Mouse (Mus musculus) kidney, embryonic 16.5 days (tissue): ENCODE results near the gene Atg2b. TPM values are rescaled to one million over a fixed set of nuclear protein-coding genes. Genes with fewer than 3 reads are reported as not detected.

Experiments
- ATAC-seq: fragments of 200-750 bp; cut with Nextera tagmentation; 2 replicates; pipeline ENCODE4 v1.8.0; 2017; ENCODE audit warnings: moderate TSS enrichment; ENCODE audit not compliant: low FRiP score, low TSS enrichment
- H3K27ac ChIP-seq: fragments of 300-500 bp; sonication (generic); 2 replicates; pipeline ENCODE4 v1.5.1; 2014; ENCODE audit warnings: low read length
- H3K27me3 ChIP-seq: fragments of 300-500 bp; sonication (generic); 2 replicates; pipeline ENCODE4 v1.6.1; 2014; ENCODE audit warnings: low read length, control low read depth, mixed read lengths; ENCODE audit not compliant: insufficient read depth
- H3K36me3 ChIP-seq: fragments of 300-500 bp; sonication (generic); 2 replicates; pipeline ENCODE4 v1.6.1; 2014; ENCODE audit warnings: low read length, control low read depth, mixed read lengths; ENCODE audit not compliant: insufficient read depth
- H3K4me1 ChIP-seq: fragments of 300-500 bp; sonication (generic); 2 replicates; pipeline ENCODE4 v1.6.1; 2014; ENCODE audit warnings: low read length, control low read depth, mixed read lengths; ENCODE audit not compliant: insufficient read depth
- H3K4me2 ChIP-seq: fragments of 300-500 bp; sonication (generic); replicated peaks from 2 replicates; pipeline ENCODE4 v1.6.1; 2014; ENCODE audit warnings: low read depth, low read length
- H3K4me3 ChIP-seq: fragments of 300-500 bp; sonication (generic); 2 replicates; pipeline ENCODE4 v1.5.1; 2014; ENCODE audit warnings: mild to moderate bottlenecking, low read length
- H3K9ac ChIP-seq: fragments of 300-500 bp; sonication (generic); replicated peaks from 2 replicates; pipeline ENCODE4 v1.6.1; 2014; ENCODE audit warnings: low read length
- H3K9me3 ChIP-seq: fragments of 300-500 bp; sonication (generic); 2 replicates; pipeline ENCODE4 v1.6.1; 2016; ENCODE audit warnings: low read length, control low read depth
- WGBS: fragments of 180-500 bp; shearing (Covaris S2); extraction: QIAGEN DNeasy Blood & Tissue Kit; methylation state at CpG from one replicate; pipeline ENCODE4 v1.1.7; 2014; 5-methylcytosine and 5-hydroxymethylcytosine counted together
- polyA plus RNA-seq: library from polyadenylated mRNA; unstranded; fragments of >200 nt; fragmentation: Nextera tagmentation; extraction: Ambion mirVana; gene quantifications from 2 replicates; pipeline ENCODE4 v1.2.1, GENCODE M21; 2015

The Atg2b gene
- polyA plus RNA-seq, 1 experiment from 2014 or later, result 12.3 TPM

- WGBS, result 93% methylated on average over 13 of the region's 13 CpGs
- H3K4me3 ChIP-seq, result no peak overlapping the region
- no peaks in the 10 kb centered on the region for H3K4me1 ChIP-seq
- no peaks in the 10 kb centered on the region for H3K27me3 ChIP-seq
- no peak overlapping the region for H3K27ac ChIP-seq
- H3K9me3 ChIP-seq, result no peaks in the 10 kb centered on the region
- no peak overlapping the region for H3K4me2 ChIP-seq
- peaks cover 67% of the 10 kb centered on the region for H3K36me3 ChIP-seq
- no peak overlapping the region for H3K9ac ChIP-seq
- ATAC-seq, result no peak
These were observed 50.5 kb downstream of the Atg2b start for GRCm38 (mm10) chr12:105634374-105635067.

- Histone ChIP-seq H3K4me1 (no peaks in the 10 kb centered on the region), H3K4me3 (no peak overlapping the region), H3K9ac (no peak overlapping the region), H3K27ac (no peak overlapping the region), H3K36me3 (peaks cover 47% of the 10 kb centered on the region), H3K27me3 (no peaks in the 10 kb centered on the region), H3K9me3 (no peaks in the 10 kb centered on the region), H3K4me2 (no peak overlapping the region)
- 26% methylated on average over 7 of the region's 7 CpGs for WGBS
- no peak; the same call in 1 of the 2 replicates for ATAC-seq
These were observed 59.2 kb downstream of the Atg2b start for GRCm38 (mm10) chr12:105625798-105626197.

GRCm38 (mm10) chr12:105622981-105623539, 62.0 kb downstream of the Atg2b start:
- 52% methylated on average over 12 of the region's 12 CpGs for WGBS
- H3K27ac ChIP-seq, result no peak overlapping the region
- H3K9me3 ChIP-seq, result no peaks in the 10 kb centered on the region
- peak; percentile 46; the same call in 1 of the 2 replicates for ATAC-seq
- H3K4me1 ChIP-seq, result no peaks in the 10 kb centered on the region
- H3K4me3 ChIP-seq, result no peak overlapping the region
- no peak overlapping the region for H3K9ac ChIP-seq
- no peaks in the 10 kb centered on the region for H3K27me3 ChIP-seq
- H3K4me2 ChIP-seq, result no peak overlapping the region
- peaks cover 53% of the 10 kb centered on the region for H3K36me3 ChIP-seq

- H3K36me3 ChIP-seq, result peaks cover 55% of the 10 kb centered on the region
These were observed 63.0 kb downstream of the Atg2b start for GRCm38 (mm10) chr12:105622048-105622447.

GRCm38 (mm10) chr12:105613559-105613958, 71.5 kb downstream of the Atg2b start:
- Histone ChIP-seq H3K4me1 (no peaks in the 10 kb centered on the region), H3K4me2 (no peak overlapping the region), H3K9ac (no peak overlapping the region), H3K36me3 (peaks cover 26% of the 10 kb centered on the region), H3K4me3 (no peak overlapping the region), H3K27me3 (no peaks in the 10 kb centered on the region), H3K9me3 (no peaks in the 10 kb centered on the region), H3K27ac (no peak overlapping the region)
- WGBS, result 86% methylated on average over 10 of the region's 10 CpGs
- no peak for ATAC-seq

More at GRCm38 (mm10) chr12:105622048-105622447, 63.0 kb downstream of the Atg2b start:
- ATAC-seq, result no peak
- H3K9ac ChIP-seq, result no peak overlapping the region
- 96% methylated on average over 7 of the region's 7 CpGs for WGBS
- H3K4me2 ChIP-seq, result no peak overlapping the region
- no peaks in the 10 kb centered on the region for H3K4me1 ChIP-seq
- H3K4me3 ChIP-seq, result no peak overlapping the region
- no peak overlapping the region for H3K27ac ChIP-seq
- H3K27me3 ChIP-seq, result no peaks in the 10 kb centered on the region
- H3K9me3 ChIP-seq, result no peaks in the 10 kb centered on the region

- H3K4me3 ChIP-seq, result no peak overlapping the region
- WGBS, result 17% methylated on average over 7 of the region's 7 CpGs
- peak; percentile 55; the same call in 1 of the 2 replicates for ATAC-seq
- no peaks in the 10 kb centered on the region for H3K9me3 ChIP-seq
- H3K27me3 ChIP-seq, result no peaks in the 10 kb centered on the region
- H3K27ac ChIP-seq, result no peak overlapping the region
- H3K9ac ChIP-seq, result no peak overlapping the region
- H3K36me3 ChIP-seq, result peaks cover 12% of the 10 kb centered on the region
- no peak overlapping the region for H3K4me2 ChIP-seq
- H3K4me1 ChIP-seq, result no peaks in the 10 kb centered on the region
These were observed 73.3 kb downstream of the Atg2b start for GRCm38 (mm10) chr12:105611748-105612147.

GRCm38 (mm10) chr12:105611045-105611444, 74.0 kb downstream of the Atg2b start:
- Histone ChIP-seq H3K27ac (no peak overlapping the region), H3K9ac (no peak overlapping the region), H3K4me1 (no peaks in the 10 kb centered on the region), H3K9me3 (no peaks in the 10 kb centered on the region), H3K36me3 (peaks cover 5% of the 10 kb centered on the region; the same call in 1 of the 2 replicates), H3K4me3 (no peak overlapping the region), H3K27me3 (no peaks in the 10 kb centered on the region), H3K4me2 (no peak overlapping the region)
- 86% methylated on average over 2 of the region's 2 CpGs for WGBS
- no peak for ATAC-seq

- Histone ChIP-seq H3K36me3 (no peaks in the 10 kb centered on the region), H3K27ac (no peak overlapping the region), H3K9ac (no peak overlapping the region), H3K4me2 (no peak overlapping the region), H3K9me3 (no peaks in the 10 kb centered on the region), H3K4me1 (no peaks in the 10 kb centered on the region), H3K27me3 (no peaks in the 10 kb centered on the region), H3K4me3 (no peak overlapping the region)
- ATAC-seq, result no peak
- WGBS, result 74% methylated on average over 4 of the region's 4 CpGs
These were observed 78.1 kb downstream of the Atg2b start for GRCm38 (mm10) chr12:105606881-105607280.

GRCm38 (mm10) chr12:105605212-105605611, 79.8 kb downstream of the Atg2b start:
- no peaks in the 10 kb centered on the region for H3K9me3 ChIP-seq
- H3K27me3 ChIP-seq, result no peaks in the 10 kb centered on the region
- H3K9ac ChIP-seq, result no peak overlapping the region
- H3K4me1 ChIP-seq, result no peaks in the 10 kb centered on the region
- H3K27ac ChIP-seq, result no peak overlapping the region
- no peaks in the 10 kb centered on the region for H3K36me3 ChIP-seq
- no peak overlapping the region for H3K4me2 ChIP-seq
- 56% methylated on average over 8 of the region's 8 CpGs for WGBS
- no peak for ATAC-seq
- no peak overlapping the region for H3K4me3 ChIP-seq

- Histone ChIP-seq H3K4me2 (no peak overlapping the region), H3K9ac (no peak overlapping the region), H3K27ac (no peak overlapping the region), H3K4me3 (no peak overlapping the region), H3K4me1 (no peaks in the 10 kb centered on the region), H3K9me3 (no peaks in the 10 kb centered on the region), H3K36me3 (no peaks in the 10 kb centered on the region), H3K27me3 (no peaks in the 10 kb centered on the region)
- ATAC-seq, result no peak
- WGBS, result 82% methylated on average over 11 of the region's 11 CpGs
These were observed 81.1 kb downstream of the Atg2b start for GRCm38 (mm10) chr12:105603904-105604303.
